Mouse (Mus musculus): ENCODE data around the gene Pum2. TPM values are rescaled to one million over a fixed set of nuclear protein-coding genes. Genes with fewer than 3 reads are reported as not detected.

Pum2 gene
- 100 to 1,000 TPM; 288 to 299 TPM for total RNA-seq (2023)

GRCm38 (mm10) chr12:8673974-8674306, at the start of gene Pum2:
Gene Pum2 (plus strand): TSS chr12:8674134.

GRCm38 (mm10) chr12:8770946-8771843, 97.3 kb downstream of the Pum2 start, which contains the start of gene Sdc1:
Gene Sdc1 (plus strand): TSS chr12:8771323.

Other genes with a start within 250 kb of the Pum2 start
- 10 to 100 TPM; 31.4 to 32.3 TPM for gene Rhob, start 174.1 kb upstream of the Pum2 start, total RNA-seq (2023)
- gene Slc7a15, start 75.1 kb upstream of the Pum2 start, total RNA-seq (2023) = not detected
- gene Sdc1, start 97.2 kb downstream of the Pum2 start, total RNA-seq (2023) = under 1 TPM in 1 of 2 experiments, not detected in 1; 0.55 TPM
- 10 to 100 TPM; 71.5 to 80.0 TPM for gene Laptm4a, start 247.5 kb downstream of the Pum2 start, total RNA-seq (2023)

Data from T-cell, adult 66 days (primary cell).